Mouse (Mus musculus) lung, embryonic 16.5 days (tissue): Measurements from ENCODE around the gene Neil1. TPM values are rescaled to one million over a fixed set of nuclear protein-coding genes. Genes with fewer than 3 reads are reported as not detected.

Experiments
- ATAC-seq: fragments of 200-750 bp; cut with Nextera tagmentation; 2 replicates; pipeline ENCODE4 v1.8.0; 2017; ENCODE audit warnings: low read depth, mild to moderate bottlenecking, moderate library complexity
- H3K27ac ChIP-seq: fragments of 300-500 bp; sonication (generic); 2 replicates; pipeline ENCODE4 v1.5.1; 2014; ENCODE audit warnings: mild to moderate bottlenecking, control low read depth, low read length
- H3K27me3 ChIP-seq: fragments of 300-500 bp; sonication (generic); 2 replicates; pipeline ENCODE4 v1.6.1; 2014; ENCODE audit warnings: low read depth, low read length, mixed read lengths; ENCODE audit not compliant: control insufficient read depth, insufficient read depth
- H3K36me3 ChIP-seq: fragments of 300-500 bp; sonication (generic); 2 replicates; pipeline ENCODE4 v1.6.1; 2014; ENCODE audit warnings: low read length; ENCODE audit not compliant: control insufficient read depth, insufficient read depth
- H3K4me1 ChIP-seq: fragments of 300-500 bp; sonication (generic); replicated peaks from 2 replicates; pipeline ENCODE4 v1.6.1; 2014; ENCODE audit warnings: low read length, mixed read lengths; ENCODE audit not compliant: control insufficient read depth, insufficient read depth
- H3K4me2 ChIP-seq: fragments of 300-500 bp; sonication (generic); 2 replicates; pipeline ENCODE4 v1.6.1; 2014; ENCODE audit warnings: low read depth, low read length, control low read depth
- H3K4me3 ChIP-seq: fragments of 300-500 bp; sonication (generic); 2 replicates; pipeline ENCODE4 v1.5.1; 2014; ENCODE audit warnings: mild to moderate bottlenecking, low read length, control low read depth
- H3K9ac ChIP-seq: fragments of 300-500 bp; sonication (generic); 2 replicates; pipeline ENCODE4 v1.6.1; 2014; ENCODE audit warnings: low read length, control low read depth
- H3K9me3 ChIP-seq: fragments of 300-500 bp; sonication (generic); 2 replicates; pipeline ENCODE4 v1.6.1; 2016; ENCODE audit warnings: low read length; ENCODE audit not compliant: control insufficient read depth
- WGBS: fragments of 180-500 bp; shearing (Covaris S2); extraction: QIAGEN DNeasy Blood & Tissue Kit; methylation state at CpG from one replicate; pipeline ENCODE4 v1.1.7; 2014; 5-methylcytosine and 5-hydroxymethylcytosine counted together
- polyA plus RNA-seq: library from polyadenylated mRNA; unstranded; fragments of >200 nt; fragmentation: Nextera tagmentation; extraction: Ambion mirVana; gene quantifications from 2 replicates; pipeline ENCODE4 v1.2.1, GENCODE M21; 2015

The Neil1 gene
- polyA plus RNA-seq, 1 experiment from 2014 or later, result 9.3 TPM

- no peaks in the 10 kb centered on the region for H3K9me3 ChIP-seq
- no peak for ATAC-seq
- no peak overlapping the region for H3K27ac ChIP-seq
- H3K27me3 ChIP-seq, result no peaks in the 10 kb centered on the region
- no peaks in the 10 kb centered on the region for H3K4me1 ChIP-seq
- H3K36me3 ChIP-seq, result peaks cover 36% of the 10 kb centered on the region
- H3K4me2 ChIP-seq, result no peak overlapping the region
- H3K9ac ChIP-seq, result no peak overlapping the region
- WGBS, result 91% methylated on average over 13 of the region's 13 CpGs
- no peak overlapping the region for H3K4me3 ChIP-seq
Observed at GRCm38 (mm10) chr9:57117261-57117755, 30.8 kb downstream of the Neil1 start.

Other genes with a start within 250 kb of the Neil1 start
- gene Snx33, start 219.9 kb downstream of the Neil1 start, polyA plus RNA-seq, result 11.8 and 12.2 TPM in 2 replicates
- 73.3 and 80.2 TPM in 2 replicates for gene Imp3, start 210.8 kb downstream of the Neil1 start, polyA plus RNA-seq
- gene Snupn, start 197.4 kb downstream of the Neil1 start, polyA plus RNA-seq, result 22.0 and 23.4 TPM in 2 replicates
- 20.6 and 21.7 TPM in 2 replicates for gene Ptpn9, start 153.4 kb downstream of the Neil1 start, polyA plus RNA-seq
- gene Sin3a, start 76.3 kb downstream of the Neil1 start, polyA plus RNA-seq, result 31.3 and 33.6 TPM in 2 replicates
- 65.0 and 74.5 TPM in 2 replicates for gene Man2c1, start 17.6 kb downstream of the Neil1 start, polyA plus RNA-seq
- gene Commd4, start 10.0 kb upstream of the Neil1 start, polyA plus RNA-seq, result 96.0 and 106 TPM in 2 replicates
- not detected in 2 replicates for gene Trcg1, start 88.3 kb upstream of the Neil1 start, polyA plus RNA-seq
- 19.4 and 20.3 TPM in 2 replicates for gene 1700017B05Rik, start 114.3 kb upstream of the Neil1 start, polyA plus RNA-seq